Mouse (Mus musculus) ES-E14 (cell line): ENCODE measurements at regions not wholly inside any gene's neighbourhood (a gene's known extent, or its start where the extent isn't known, plus 50 kb on each side); places are given as distances from the start of the nearest gene placed in this dataset.

Experiments
- DNase-seq: peaks from one replicate; pipeline ENCODE4 v3.0.0-alpha.2; 2013; ENCODE audit warnings: low read depth, low spot score
- H3K27ac ChIP-seq: 2 replicates; pipeline ENCODE4 v1.5.1; 2012; ENCODE audit warnings: low read depth, mild to moderate bottlenecking, low read length, moderate library complexity, mixed read lengths; ENCODE audit not compliant: poor library complexity, insufficient read depth, severe bottlenecking
- H3K36me3 ChIP-seq: 2 replicates; pipeline ENCODE4 v1.6.1; 2012; ENCODE audit warnings: mild to moderate bottlenecking, low read length, moderate library complexity, mixed read lengths; ENCODE audit not compliant: control insufficient read depth, poor library complexity, insufficient read depth, severe bottlenecking
- H3K4me1 ChIP-seq, 2 experiments: fragments of 150-350 bp in 1 of 2; sonication (generic) in 1 of 2; 2 replicates each; pipeline ENCODE4 v1.6.1; 2012; ENCODE audit warnings: low read length in 2 of 2, mild to moderate bottlenecking in 1 of 2, mixed read lengths in 1 of 2; ENCODE audit not compliant: control insufficient read depth in 2 of 2, insufficient read depth in 2 of 2, poor library complexity in 1 of 2
- H3K4me3 ChIP-seq, 2 experiments: fragments of 150-350 bp in 1 of 2; sonication (generic) in 1 of 2; 2 replicates each; pipeline ENCODE4 v1.5.1; 2012; ENCODE audit warnings: low read length in 2 of 2, low read depth in 1 of 2, mild to moderate bottlenecking in 1 of 2, mixed read lengths in 1 of 2; ENCODE audit not compliant: insufficient read depth in 1 of 2, poor library complexity in 1 of 2, severe bottlenecking in 1 of 2
- H3K9ac ChIP-seq: 2 replicates; pipeline ENCODE4 v1.6.1; 2012; ENCODE audit warnings: low read depth, mild to moderate bottlenecking, low read length, mixed read lengths; ENCODE audit not compliant: poor library complexity, insufficient read depth, severe bottlenecking
- H3K9me3 ChIP-seq: fragments of 150-350 bp; sonication (generic); 2 replicates; pipeline ENCODE4 v1.6.1; 2012; ENCODE audit warnings: low read depth, mild to moderate bottlenecking, low read length; ENCODE audit not compliant: control insufficient read depth, insufficient read depth
- CHD2 ChIP-seq: IDR thresholded peaks from 2 replicates; pipeline ENCODE4 v1.6.1; 2014; ENCODE audit warnings: mild to moderate bottlenecking, low read depth, low read length, inconsistent platforms
- HCFC1 ChIP-seq: IDR thresholded peaks from 2 replicates; pipeline ENCODE4 v1.6.1; 2012; ENCODE audit warnings: low read length, inconsistent platforms, borderline replicate concordance; ENCODE audit not compliant: insufficient read depth
- MAFK ChIP-seq: IDR thresholded peaks from 2 replicates; pipeline ENCODE4 v1.6.1; 2014; ENCODE audit warnings: mild to moderate bottlenecking, low read depth, low read length, inconsistent platforms; ENCODE audit not compliant: insufficient read depth
- ZC3H11A ChIP-seq: IDR thresholded peaks from 2 replicates; pipeline ENCODE4 v1.6.1; 2012; ENCODE audit warnings: low read depth, mild to moderate bottlenecking, inconsistent platforms, low read length, borderline replicate concordance
- ZNF384 ChIP-seq: IDR thresholded peaks from 2 replicates; pipeline ENCODE4 v1.6.1; 2012; ENCODE audit warnings: low read depth, low read length, inconsistent platforms
- in situ Hi-C, 2 experiments: fragments of 600-800 bp; cut with MboI; formaldehyde crosslinking; loops; one replicate each; pipeline ENCODE4 v1.15.1; 2025; ENCODE audit warnings: low sequenced_read_pairs in 2 of 2, inconsistent platforms in 1 of 2; ENCODE audit not compliant: unreplicated experiment in 2 of 2

GRCm38 (mm10) chr16:29733847-29734246 is 154.7 kb downstream of the Opa1 start:
- no peak for DNase-seq
- in situ Hi-C loops: no loop called here
- Histone ChIP-seq H3K9me3 (no peaks in the 10 kb centered on the region), H3K36me3 (no peaks in the 10 kb centered on the region), H3K4me3 (no peak overlapping the region), H3K27ac (no peak overlapping the region), H3K4me1 (peaks cover 0 to 11% of the 10 kb centered on the region in 2 experiments; a peak in 2 of 4 replicates), H3K9ac (no peak overlapping the region)
- TF ChIP-seq HCFC1 (no peak), CHD2 (no peak), ZNF384 (no peak), ZC3H11A (no peak), MAFK (no peak)

- H3K36me3 ChIP-seq: no peaks in the 10 kb centered on the region
- peaks cover 0 to 11% of the 10 kb centered on the region in 2 experiments; a peak in 2 of 4 replicates for H3K4me1 ChIP-seq
- TF ChIP-seq ZC3H11A (peak; percentile 51; the same call in 1 of the 2 replicates), CHD2 (no peak), MAFK (no peak), HCFC1 (no peak), ZNF384 (no peak)
- H3K9ac ChIP-seq: no peak overlapping the region
- DNase-seq: peak; percentile 47
- in situ Hi-C loops: no loop called here
- no peaks in the 10 kb centered on the region for H3K9me3 ChIP-seq
- no peak overlapping the region for H3K4me3 ChIP-seq
- no peak overlapping the region for H3K27ac ChIP-seq
These were observed 155.2 kb downstream of the Opa1 start for GRCm38 (mm10) chr16:29734324-29734723.

GRCm38 (mm10) chr16:29734738-29735250 is 155.7 kb downstream of the Opa1 start:
- 0 out of 2 replicates have a peak overlapping the region, but pooled peaks have one; percentile 8 for H3K27ac ChIP-seq
- in situ Hi-C loops: no loop called here
- TF ChIP-seq CHD2 (no peak), ZC3H11A (no peak), HCFC1 (no peak), ZNF384 (no peak), MAFK (no peak)
- DNase-seq: peak; percentile 48
- H3K9me3 ChIP-seq: no peaks in the 10 kb centered on the region
- no peak overlapping the region for H3K4me3 ChIP-seq
- peaks cover 0 to 11% of the 10 kb centered on the region in 2 experiments; a peak in 2 of 4 replicates for H3K4me1 ChIP-seq
- H3K36me3 ChIP-seq: no peaks in the 10 kb centered on the region
- no peak overlapping the region for H3K9ac ChIP-seq

GRCm38 (mm10) chr16:29735371-29736008 is 156.4 kb downstream of the Opa1 start:
- Histone ChIP-seq H3K9ac (no peak overlapping the region), H3K27ac (no peak overlapping the region), H3K36me3 (no peaks in the 10 kb centered on the region), H3K4me3 (no peak overlapping the region), H3K9me3 (no peaks in the 10 kb centered on the region), H3K4me1 (peaks cover 0 to 11% of the 10 kb centered on the region in 2 experiments; a peak in 2 of 4 replicates)
- in situ Hi-C loops: no loop called here
- no peak for DNase-seq
- TF ChIP-seq ZNF384 (no peak), MAFK (no peak), HCFC1 (no peak), ZC3H11A (no peak), CHD2 (no peak)

GRCm38 (mm10) chr16:29736211-29736610 is 157.1 kb downstream of the Opa1 start:
- Histone ChIP-seq H3K9me3 (no peaks in the 10 kb centered on the region), H3K4me1 (peaks cover 0 to 11% of the 10 kb centered on the region in 2 experiments; a peak in 2 of 4 replicates), H3K36me3 (no peaks in the 10 kb centered on the region), H3K4me3 (no peak overlapping the region), H3K27ac (no peak overlapping the region), H3K9ac (no peak overlapping the region)
- no peak for DNase-seq
- in situ Hi-C loops: no loop called here
- TF ChIP-seq ZC3H11A (no peak), CHD2 (no peak), HCFC1 (no peak), MAFK (no peak), ZNF384 (no peak)
